Mouse (Mus musculus) intestine, postnatal 0 days (tissue): ENCODE results near the gene Phlda1. TPM values are rescaled to one million over a fixed set of nuclear protein-coding genes. Genes with fewer than 3 reads are reported as not detected.

Source experiments
- ATAC-seq: fragments of 200-750 bp; cut with Nextera tagmentation; 2 replicates; pipeline ENCODE4 v1.8.0; 2017; ENCODE audit warnings: mild to moderate bottlenecking, moderate TSS enrichment, moderate library complexity
- H3K27ac ChIP-seq: fragments of 300-500 bp; sonication (generic); 2 replicates; pipeline ENCODE4 v1.5.1; 2014; ENCODE audit warnings: mild to moderate bottlenecking, low read depth, low read length, moderate library complexity
- H3K27me3 ChIP-seq: fragments of 300-500 bp; sonication (generic); replicated peaks from 2 replicates; pipeline ENCODE4 v1.6.1; 2014; ENCODE audit warnings: low read length, mixed read lengths; ENCODE audit not compliant: control insufficient read depth, insufficient read depth
- H3K36me3 ChIP-seq: fragments of 300-500 bp; sonication (generic); 2 replicates; pipeline ENCODE4 v1.6.1; 2014; ENCODE audit warnings: mild to moderate bottlenecking, moderate library complexity; ENCODE audit not compliant: control insufficient read depth, insufficient read depth
- H3K4me1 ChIP-seq: fragments of 300-500 bp; sonication (generic); replicated peaks from 2 replicates; pipeline ENCODE4 v1.6.1; 2014; ENCODE audit warnings: antibody characterized with exemption, low read length, mixed read lengths; ENCODE audit not compliant: control insufficient read depth, insufficient read depth
- H3K4me2 ChIP-seq: fragments of 300-500 bp; sonication (generic); replicated peaks from 2 replicates; pipeline ENCODE4 v1.6.1; 2014; ENCODE audit warnings: low read depth, mild to moderate bottlenecking, moderate library complexity
- H3K4me3 ChIP-seq: fragments of 300-500 bp; sonication (generic); 2 replicates; pipeline ENCODE4 v1.5.1; 2014; ENCODE audit warnings: low read depth, low read length
- H3K9ac ChIP-seq: fragments of 300-500 bp; sonication (generic); 2 replicates; pipeline ENCODE4 v1.6.1; 2014; ENCODE audit warnings: mild to moderate bottlenecking, low read depth, low read length
- H3K9me3 ChIP-seq: fragments of 300-500 bp; sonication (generic); 2 replicates; pipeline ENCODE4 v1.6.1; 2016; ENCODE audit warnings: mixed run types; ENCODE audit not compliant: control insufficient read depth
- CTCF ChIP-seq: sonication (generic); IDR thresholded peaks from 2 replicates; pipeline ENCODE4 v1.5.1; 2016; ENCODE audit warnings: low read depth, mild to moderate bottlenecking, control low read depth, antibody characterized with exemption, moderate library complexity
- WGBS: fragments of 180-500 bp; shearing (Covaris S2); extraction: QIAGEN DNeasy Blood & Tissue Kit; methylation state at CpG from one replicate; pipeline ENCODE4 v1.1.7; 2014; 5-methylcytosine and 5-hydroxymethylcytosine counted together
- polyA plus RNA-seq: library from polyadenylated mRNA; unstranded; fragments of >200 nt; fragmentation: Nextera tagmentation; extraction: Ambion mirVana; gene quantifications from 2 replicates; pipeline ENCODE4 v1.2.1, GENCODE M21; 2015

The Phlda1 gene
- polyA plus RNA-seq, 1 experiment from 2014 or later: 21.4 TPM

DNA sequence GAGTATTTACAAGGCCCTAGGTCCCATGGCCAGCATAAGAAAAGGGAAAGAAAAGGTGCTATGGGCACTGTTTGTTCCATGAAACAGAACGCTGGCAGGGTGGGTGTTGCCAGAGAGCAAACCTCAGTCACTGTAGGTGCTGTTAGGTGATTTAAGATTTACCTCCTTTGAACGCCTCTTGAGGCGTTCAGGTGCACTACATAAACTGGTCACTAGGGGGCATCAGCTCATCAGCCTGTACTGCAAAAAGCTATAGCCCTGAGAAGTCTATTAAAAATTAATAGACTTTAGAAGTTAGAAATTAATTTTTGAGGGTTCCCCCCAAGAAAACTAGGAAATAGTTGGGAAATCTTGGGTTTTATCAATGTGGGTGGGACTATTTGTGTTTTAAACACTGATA lies 3.0 kb upstream of the Phlda1 start:
- H3K27ac ChIP-seq: no peak overlapping the region
- H3K36me3 ChIP-seq: no peaks in the 10 kb centered on the region
- TF ChIP-seq CTCF: peak; percentile 91
- no peaks in the 10 kb centered on the region for H3K4me1 ChIP-seq
- no peak overlapping the region for H3K9ac ChIP-seq
- no peaks in the 10 kb centered on the region for H3K9me3 ChIP-seq
- no peak overlapping the region for H3K4me3 ChIP-seq
- H3K4me2 ChIP-seq: peak overlapping the region; percentile 42; the same call in 1 of the 2 replicates
- no peaks in the 10 kb centered on the region for H3K27me3 ChIP-seq
- no peak for ATAC-seq
- WGBS: 0% methylated on average over 3 of the region's 3 CpGs

DNA sequence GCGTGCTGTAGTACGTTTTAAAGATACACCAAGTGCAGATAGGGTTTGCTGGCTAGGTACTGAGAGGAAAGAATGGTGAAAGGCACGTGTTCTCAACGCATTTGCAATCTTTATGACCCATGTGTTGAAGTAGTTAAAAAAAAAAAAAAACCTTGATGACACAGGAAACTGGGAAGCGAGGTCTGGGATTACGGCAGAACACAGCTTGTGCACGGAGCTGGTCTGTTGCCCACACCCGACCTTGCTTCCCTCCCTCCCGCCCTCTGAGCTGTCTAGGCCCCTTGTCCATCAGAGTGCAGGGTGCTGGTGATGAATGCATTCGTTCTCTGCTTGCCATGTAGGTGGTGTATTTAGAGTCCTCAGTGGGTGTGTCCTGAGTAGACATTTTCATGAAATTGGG lies 2.4 kb upstream of the Phlda1 start:
- H3K27ac ChIP-seq: no peak overlapping the region

DNA sequence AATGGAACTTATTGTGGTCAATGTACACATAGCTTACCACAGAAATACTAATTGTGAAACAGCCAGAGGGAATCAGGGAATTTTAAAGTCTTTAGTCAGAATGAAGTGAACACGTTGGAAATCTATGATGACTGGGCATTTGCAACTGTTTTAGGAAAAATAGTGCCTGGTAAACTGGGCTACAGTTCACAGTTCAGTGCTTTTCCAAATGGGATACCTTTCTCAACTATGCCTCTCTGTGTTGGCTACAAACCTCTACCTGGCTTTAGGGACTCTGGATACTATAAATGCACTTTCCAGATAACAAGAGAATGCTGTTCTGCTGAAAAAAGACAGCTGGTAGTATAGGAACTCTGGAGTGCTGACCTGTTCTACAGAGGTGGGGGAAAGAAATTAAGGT lies 1.5 kb upstream of the Phlda1 start:
- no peaks in the 10 kb centered on the region; the same call in 1 of the 2 replicates for H3K4me1 ChIP-seq
- no peak for ATAC-seq
- H3K4me3 ChIP-seq: no peak overlapping the region
- H3K36me3 ChIP-seq: no peaks in the 10 kb centered on the region
- H3K9me3 ChIP-seq: no peaks in the 10 kb centered on the region
- WGBS: 64% methylated on average over 1 of the region's 1 CpGs
- no peak for TF ChIP-seq CTCF
- H3K27ac ChIP-seq: no peak overlapping the region
- H3K27me3 ChIP-seq: no peaks in the 10 kb centered on the region
- no peak overlapping the region for H3K9ac ChIP-seq
- no peak overlapping the region for H3K4me2 ChIP-seq

More for the DNA sequence above, 2.4 kb upstream of the Phlda1 start:
- 16% methylated on average over 10 of the region's 10 CpGs for WGBS
- H3K4me2 ChIP-seq: peak overlapping the region; percentile 42
- H3K9me3 ChIP-seq: no peaks in the 10 kb centered on the region
- TF ChIP-seq CTCF: no peak
- H3K9ac ChIP-seq: no peak overlapping the region
- no peak overlapping the region for H3K4me3 ChIP-seq
- no peaks in the 10 kb centered on the region for H3K27me3 ChIP-seq
- ATAC-seq: 0 out of 2 replicates have a peak, but pooled peaks have one; percentile 5
- no peaks in the 10 kb centered on the region for H3K4me1 ChIP-seq
- H3K36me3 ChIP-seq: no peaks in the 10 kb centered on the region

DNA sequence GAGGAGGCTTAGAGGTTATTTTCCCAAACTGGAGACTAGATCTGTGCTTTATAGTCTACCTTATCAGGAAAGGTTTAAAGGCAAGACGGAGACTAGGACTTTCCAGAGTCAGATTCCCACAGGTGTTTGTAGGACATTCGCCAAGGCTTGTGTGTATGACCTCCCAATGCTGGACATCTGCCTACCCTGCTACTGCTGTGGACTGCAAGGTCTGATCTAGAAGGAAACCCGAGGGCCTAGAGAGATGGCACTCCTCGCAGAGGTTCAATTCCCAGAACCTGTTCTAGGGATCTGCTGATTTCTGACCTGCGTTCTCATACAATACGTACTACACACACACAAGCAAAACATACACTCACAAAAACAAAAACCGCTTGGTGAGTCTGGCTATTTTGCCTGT lies 680 bp upstream of the Phlda1 start:
- H3K9me3 ChIP-seq: no peaks in the 10 kb centered on the region
- H3K36me3 ChIP-seq: no peaks in the 10 kb centered on the region
- peak overlapping the region; percentile 81 for H3K4me2 ChIP-seq
- no peak for TF ChIP-seq CTCF
- ATAC-seq: no peak
- no peaks in the 10 kb centered on the region; the same call in 1 of the 2 replicates for H3K4me1 ChIP-seq
- WGBS: 43% methylated on average over 7 of the region's 7 CpGs
- 0 out of 2 replicates have a peak overlapping the region, but pooled peaks have one; percentile 60 for H3K27ac ChIP-seq
- peak overlapping the region; percentile 83 for H3K4me3 ChIP-seq
- no peaks in the 10 kb centered on the region for H3K27me3 ChIP-seq
- H3K9ac ChIP-seq: no peak overlapping the region

DNA sequence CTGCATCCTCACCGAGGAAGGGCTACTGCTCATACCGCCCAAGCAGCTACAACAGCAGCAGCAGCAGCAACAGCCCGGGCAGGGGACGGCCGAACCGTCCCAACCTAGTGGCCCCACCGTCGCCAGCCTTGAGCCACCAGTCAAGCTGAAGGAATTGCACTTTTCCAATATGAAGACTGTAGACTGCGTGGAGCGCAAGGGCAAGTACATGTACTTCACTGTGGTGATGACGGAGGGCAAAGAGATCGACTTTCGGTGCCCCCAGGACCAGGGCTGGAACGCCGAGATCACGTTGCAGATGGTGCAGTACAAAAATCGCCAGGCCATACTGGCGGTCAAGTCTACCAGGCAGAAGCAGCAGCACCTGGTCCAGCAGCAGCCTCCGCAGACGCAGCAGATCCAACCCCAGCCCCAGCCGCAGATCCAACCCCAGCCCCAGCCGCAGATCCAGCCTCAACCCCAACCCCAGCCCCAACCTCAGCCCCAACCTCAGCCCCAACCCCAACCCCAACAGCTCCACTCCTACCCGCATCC lies 907 bp downstream of the Phlda1 start:
- TF ChIP-seq CTCF: no peak
- Histone ChIP-seq H3K36me3 (no peaks in the 10 kb centered on the region), H3K27ac (peak overlapping the region; percentile 87), H3K4me1 (no peaks in the 10 kb centered on the region; the same call in 1 of the 2 replicates), H3K9ac (peak overlapping the region; percentile 80), H3K4me3 (peak overlapping the region; percentile 83), H3K4me2 (peak overlapping the region; percentile 81), H3K9me3 (no peaks in the 10 kb centered on the region), H3K27me3 (no peaks in the 10 kb centered on the region)
- ATAC-seq: peak; percentile 4; the same call in 1 of the 2 replicates
- under 1% methylated on average over 23 of the region's 23 CpGs for WGBS

DNA sequence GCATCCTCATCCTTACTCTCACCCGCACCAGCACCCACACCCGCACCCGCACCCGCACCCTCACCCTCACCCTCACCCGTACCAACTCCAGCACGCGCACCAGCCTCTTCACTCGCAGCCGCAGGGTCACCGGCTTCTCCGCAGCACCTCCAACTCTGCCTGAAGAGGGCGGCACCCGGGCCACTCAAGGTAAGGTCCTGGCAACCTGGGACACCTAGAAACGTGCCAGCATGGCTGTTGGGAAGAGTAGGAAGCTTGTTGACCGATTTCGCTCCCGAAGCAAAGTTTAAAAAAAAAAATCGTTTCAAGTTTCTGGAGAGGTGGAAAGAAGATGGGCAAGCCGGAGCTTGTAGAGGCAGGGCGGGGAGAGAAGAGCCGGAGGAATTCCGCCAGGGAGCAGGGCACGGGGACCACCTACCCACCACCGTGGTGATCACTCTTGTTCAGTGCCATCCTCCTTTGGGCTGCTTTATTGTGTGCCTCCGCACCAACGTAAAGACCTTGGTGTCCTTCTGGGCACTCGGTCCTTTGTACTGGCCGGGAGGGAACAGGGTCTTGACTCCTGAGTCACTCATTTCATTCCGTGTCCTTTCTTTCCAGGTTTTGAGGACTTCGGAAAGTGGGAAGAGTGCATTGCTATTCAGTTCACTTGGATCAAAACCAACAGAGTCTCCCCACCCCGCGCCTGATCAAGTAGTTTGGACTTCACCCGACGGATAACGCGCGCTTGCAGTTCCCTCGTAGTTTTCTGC lies 1.6 kb downstream of the Phlda1 start:
- H3K36me3 ChIP-seq: no peaks in the 10 kb centered on the region
- peak overlapping the region; percentile 80 for H3K9ac ChIP-seq
- peak overlapping the region; percentile 87 for H3K27ac ChIP-seq
- H3K4me3 ChIP-seq: peak overlapping the region; percentile 83
- WGBS: under 1% methylated on average over 38 of the region's 38 CpGs
- H3K27me3 ChIP-seq: no peaks in the 10 kb centered on the region
- H3K4me2 ChIP-seq: peak overlapping the region; percentile 81
- peak; percentile 36 for ATAC-seq
- H3K4me1 ChIP-seq: no peaks in the 10 kb centered on the region; the same call in 1 of the 2 replicates
- H3K9me3 ChIP-seq: no peaks in the 10 kb centered on the region
- TF ChIP-seq CTCF: peak; percentile 69
